Mouse (Mus musculus) megakaryocyte-erythroid progenitor cell, adult 5-6 weeks (primary cell): ENCODE data around the gene Cd151. TPM values are rescaled to one million over a fixed set of nuclear protein-coding genes. Genes with fewer than 3 reads are reported as not detected.

Experiments used
- ATAC-seq: replicated peaks from 2 replicates; pipeline ENCODE4 v1.8.0; 2016; ENCODE audit warnings: mild to moderate bottlenecking, inconsistent platforms; ENCODE audit not compliant: severe bottlenecking, poor library complexity, low FRiP score, low TSS enrichment
- total RNA-seq, 2 experiments: library from RNA; stranded (forward) in 1 of 2; stranded (reverse) in 1 of 2; fragments of 200-1000, 215-1000 nt in 1 of 2; fragments of >200 nt in 1 of 2; fragmentation: Nextera tagmentation in 1 of 2; gene quantifications; 2 replicates each; pipeline ENCODE4 v1.2.3; 2014 to 2017

The Cd151 gene
- total RNA-seq, 2 experiments from 2014 or later, result 13.2 to 24.2 TPM

GRCm38 (mm10) chr7:141469352-141469751 lies 2.2 kb downstream of the Cd151 start:
- ATAC-seq, result no peak

- no peak for ATAC-seq
Measured at GRCm38 (mm10) chr7:141469901-141470636, 2.9 kb downstream of the Cd151 start.

- no peak for ATAC-seq
Measured at GRCm38 (mm10) chr7:141470637-141470944, 3.4 kb downstream of the Cd151 start.

- ATAC-seq, result no peak
Measured at GRCm38 (mm10) chr7:141471236-141471635, 4.0 kb downstream of the Cd151 start.

DNA sequence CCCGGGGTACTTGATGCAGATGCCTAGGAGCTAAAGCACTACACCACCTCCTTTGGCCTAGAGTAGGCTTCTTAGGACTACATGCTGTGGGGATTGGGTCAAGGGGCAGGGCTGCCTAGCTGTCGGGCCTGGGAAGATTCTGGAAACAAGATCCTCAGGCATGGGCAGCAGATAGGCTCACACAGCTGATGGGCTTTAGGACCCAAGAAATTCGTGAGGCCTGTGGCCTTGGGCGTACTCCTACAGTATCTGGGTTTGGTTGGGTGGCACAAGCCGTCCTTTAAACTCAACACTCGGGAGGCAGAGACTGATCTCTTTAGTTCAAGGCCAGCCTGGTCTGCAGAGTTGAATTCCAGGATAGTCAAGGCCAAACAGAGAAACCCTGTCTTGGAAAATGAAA lies 5.0 kb downstream of the Cd151 start:
- ATAC-seq, result no peak

DNA sequence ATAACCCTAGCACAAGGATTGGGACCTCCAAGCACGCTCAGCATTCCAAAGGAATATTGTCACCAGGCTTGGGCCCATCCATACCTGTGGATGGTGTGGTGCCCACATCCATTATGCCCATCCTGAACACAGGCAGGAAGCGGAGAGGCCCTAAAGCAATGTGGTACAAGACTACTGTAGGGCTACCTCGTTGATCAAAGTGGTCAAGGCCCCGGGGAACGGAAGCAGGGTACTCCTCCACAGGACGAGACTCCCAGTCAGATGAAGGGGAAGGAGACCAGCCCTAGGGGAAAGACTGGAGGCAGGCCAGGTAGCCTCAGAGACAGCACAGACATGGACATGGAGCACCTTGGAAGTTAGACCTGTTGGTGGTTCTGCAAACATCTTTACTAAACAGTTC lies 5.6 kb downstream of the Cd151 start:
- no peak for ATAC-seq

DNA sequence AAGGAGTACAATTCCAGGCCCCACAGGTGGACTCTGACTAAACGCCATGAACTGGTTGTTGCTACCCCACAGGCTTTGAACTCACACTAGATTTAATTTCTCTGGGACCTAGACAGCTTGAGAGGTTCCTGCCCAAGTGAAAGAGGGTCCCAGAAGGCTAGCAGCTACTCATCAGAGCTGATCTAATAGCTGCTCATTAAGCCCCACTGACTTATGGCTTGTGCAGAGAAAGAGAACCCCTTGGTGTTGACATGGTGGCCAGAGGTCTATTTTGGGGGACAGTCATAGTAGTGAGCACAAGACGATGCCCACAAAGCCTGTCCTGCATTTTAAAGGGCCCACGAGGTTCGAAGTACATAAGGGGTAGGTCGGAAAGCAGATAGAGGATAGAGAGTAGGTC lies 7.0 kb downstream of the Cd151 start:
- no peak for ATAC-seq

GRCm38 (mm10) chr7:141475011-141475804 lies 8.0 kb downstream of the Cd151 start, which contains the start of the genes Polr2l and Tspan4:
Gene Polr2l, minus strand, starts transcription at chr7:141475132.
Gene Tspan4, plus strand, starts transcription at chr7:141475240.
- ATAC-seq, result peak; percentile 62

DNA sequence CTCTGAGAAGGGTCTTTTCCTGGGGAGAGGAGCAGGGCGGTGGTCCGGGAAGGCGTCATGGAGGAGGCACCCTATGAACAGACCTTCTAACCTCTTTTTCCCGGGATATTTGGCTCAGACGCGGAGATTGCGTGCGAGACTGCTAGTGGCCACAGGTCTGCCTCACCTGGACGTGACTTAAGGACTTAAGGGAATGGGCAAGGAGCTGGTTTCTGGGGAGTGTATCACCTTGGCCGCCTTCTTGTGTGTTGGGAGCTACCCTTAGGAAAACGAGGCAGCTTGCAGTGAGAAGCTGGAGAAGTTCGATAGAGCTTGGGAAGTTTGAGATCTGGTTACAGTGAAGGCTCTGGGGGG lies 8.6 kb downstream of the Cd151 start:
- ATAC-seq, result no peak

DNA sequence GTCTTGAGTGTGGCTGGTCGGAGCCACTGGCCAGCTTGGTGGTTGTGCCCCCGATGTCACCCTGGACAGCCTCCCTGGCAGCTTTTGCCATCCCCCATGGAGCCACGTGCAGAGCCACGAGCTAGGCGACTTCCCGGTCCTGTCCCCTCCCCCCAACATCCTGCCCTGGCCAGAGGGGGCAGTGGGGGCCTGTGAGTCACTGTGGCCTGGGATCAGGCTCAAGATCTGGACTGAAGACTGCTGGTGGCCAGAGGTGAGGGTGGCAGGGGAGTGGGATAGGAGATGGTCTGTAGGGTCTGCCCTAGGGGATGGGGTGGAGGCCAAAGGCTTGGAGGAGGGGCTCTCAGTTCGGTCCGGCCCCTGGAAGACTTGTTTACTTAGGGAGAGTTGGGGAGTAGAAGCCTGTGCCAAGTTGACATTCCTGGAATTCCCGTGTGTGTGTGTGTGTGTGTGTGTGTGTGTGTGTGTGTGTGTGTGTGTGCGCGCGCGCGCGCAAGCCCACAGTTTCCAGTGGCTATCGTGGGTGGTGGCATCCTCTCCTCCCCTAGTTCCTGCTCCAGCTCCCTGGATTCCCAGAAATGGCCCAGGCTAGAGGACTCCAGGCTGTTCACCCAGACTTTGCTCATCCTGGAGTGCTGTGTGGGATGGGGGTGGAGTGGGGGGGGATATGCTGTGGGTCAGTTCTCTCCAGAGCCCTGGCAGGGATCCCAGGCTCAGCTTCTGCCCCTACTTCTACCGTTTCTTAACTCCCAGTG lies 9.2 kb downstream of the Cd151 start:
- 0 out of 2 replicates have a peak, but pooled peaks have one; percentile 13 for ATAC-seq

GRCm38 (mm10) chr7:141476981-141477370 lies 9.8 kb downstream of the Cd151 start:
- ATAC-seq, result no peak

DNA sequence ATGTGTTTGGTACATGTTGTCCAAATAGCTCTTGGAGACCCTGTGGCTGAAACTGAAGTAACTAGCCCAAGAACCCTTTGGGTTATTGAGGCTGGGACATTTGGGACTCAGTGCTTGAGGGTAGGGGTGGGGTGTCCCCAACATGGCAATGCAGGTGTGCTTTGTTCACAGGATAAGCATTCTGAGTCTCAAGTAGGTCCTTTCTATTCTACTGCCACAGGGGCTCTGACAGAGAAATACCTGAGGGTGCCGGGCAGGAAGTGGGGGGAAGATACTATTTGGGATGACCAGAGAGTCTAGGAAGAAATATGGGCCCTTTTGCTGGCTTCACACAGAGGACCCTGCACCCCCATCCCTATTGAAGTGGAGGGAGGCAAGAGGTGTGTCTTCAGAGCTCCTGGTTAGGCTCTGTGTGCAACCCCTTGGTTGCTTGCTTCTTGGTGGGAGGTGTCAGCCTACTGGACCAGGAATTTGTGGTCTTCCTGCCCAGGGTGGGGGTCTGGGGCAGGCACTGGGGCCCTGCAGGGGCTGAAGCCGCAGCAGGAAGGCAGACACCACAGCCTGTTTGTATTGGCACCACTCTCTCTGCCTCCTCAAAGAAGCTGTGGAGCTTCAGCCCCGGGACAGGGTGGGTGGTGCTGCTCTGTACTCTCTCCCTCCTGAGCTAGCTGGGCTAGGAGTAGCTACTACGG lies 10.5 kb downstream of the Cd151 start:
- no peak for ATAC-seq

GRCm38 (mm10) chr7:141478270-141478748 lies 11.1 kb downstream of the Cd151 start:
- peak; percentile 21 for ATAC-seq

- peak; percentile 60 for ATAC-seq
Measured at GRCm38 (mm10) chr7:141480842-141481497, 13.8 kb downstream of the Cd151 start.

DNA sequence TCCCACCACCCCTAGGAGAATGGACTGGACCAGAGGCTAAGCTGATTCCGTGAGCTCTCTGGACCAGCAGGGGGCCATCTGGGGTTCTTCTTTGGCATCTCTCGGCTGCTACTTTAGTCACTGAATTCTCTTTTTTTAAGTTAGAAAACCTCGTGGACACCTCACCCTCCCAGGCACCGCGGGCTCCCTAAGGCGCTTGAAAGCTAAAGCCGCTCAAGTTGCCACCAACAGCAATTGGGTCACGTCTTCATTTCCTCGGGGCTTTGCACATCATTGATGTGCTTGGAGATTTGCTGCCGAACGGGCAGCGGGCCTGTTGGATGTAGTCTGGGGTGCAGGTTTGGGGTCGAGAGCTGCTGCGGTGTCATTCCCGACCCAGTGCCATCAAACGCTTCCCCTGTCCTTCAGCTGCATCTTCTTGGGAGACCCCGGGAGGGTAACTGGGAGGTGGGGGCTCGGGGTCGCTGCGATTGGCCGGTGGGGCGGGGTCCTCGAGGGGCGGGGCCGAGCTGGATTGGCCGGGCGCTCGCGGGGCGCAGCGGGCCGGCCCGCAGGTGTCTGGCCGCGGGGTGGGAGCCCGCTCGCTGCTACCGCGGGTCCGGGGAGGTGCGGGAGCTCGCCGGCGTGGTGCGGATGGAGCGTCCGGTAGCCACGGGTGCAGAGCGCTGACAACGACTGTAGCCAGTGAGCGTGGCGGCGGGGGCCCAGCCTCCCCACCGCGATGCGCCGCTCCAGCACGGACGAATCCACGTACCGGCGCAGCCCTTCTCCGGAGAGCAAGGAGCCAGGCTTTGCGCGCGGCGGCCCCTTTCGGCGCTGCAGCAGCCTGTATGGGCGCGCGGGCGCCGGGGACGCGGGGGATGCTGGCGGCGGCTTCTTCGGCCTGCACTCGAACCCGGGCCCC lies 14.6 kb downstream of the Cd151 start:
- ATAC-seq, result 0 out of 2 replicates have a peak, but pooled peaks have one; percentile 18

- no peak for ATAC-seq
Measured at GRCm38 (mm10) chr7:141482531-141483024, 15.4 kb downstream of the Cd151 start.

DNA sequence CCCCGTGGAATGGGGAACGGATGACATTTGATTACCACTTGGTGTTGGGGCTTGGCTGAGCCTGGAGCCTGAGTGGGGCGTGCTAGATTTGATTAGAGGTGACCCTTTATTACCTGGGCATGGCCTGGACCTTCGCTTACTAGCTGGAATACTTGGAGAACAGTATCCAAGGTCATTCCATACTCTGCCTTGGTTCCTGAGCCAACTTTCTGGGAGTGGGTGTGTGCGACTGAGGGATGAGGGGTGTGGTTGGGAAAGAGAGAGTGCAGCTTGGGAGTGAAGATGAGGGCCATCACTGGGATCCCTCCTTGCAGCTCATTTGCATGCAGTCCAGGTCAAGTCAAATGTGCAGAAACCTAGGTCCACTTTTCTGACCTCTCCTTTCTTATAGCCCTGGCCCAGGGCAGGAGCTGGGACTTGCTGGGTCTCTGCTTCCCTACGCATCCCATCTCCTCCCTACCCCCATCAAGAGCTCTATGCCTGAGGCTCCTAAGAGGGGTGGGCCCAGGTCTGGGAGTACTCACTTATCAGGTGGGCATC lies 16.0 kb downstream of the Cd151 start:
- no peak for ATAC-seq
